Mouse (Mus musculus) limb, embryonic 15.5 days (tissue): ENCODE data around the gene 1700019D03Rik. TPM values are rescaled to one million over a fixed set of nuclear protein-coding genes. Genes with fewer than 3 reads are reported as not detected.

Experiments used
- polyA plus RNA-seq: library from polyadenylated mRNA; unstranded; fragments of >200 nt; fragmentation: Nextera tagmentation; extraction: Ambion mirVana; gene quantifications from 2 replicates; pipeline ENCODE4 v1.2.1, GENCODE M21; 2015

1700019D03Rik gene
- polyA plus RNA-seq, 1 experiment from 2014 or later, result 2.5 TPM

Other genes starting within 250 kb of the 1700019D03Rik start
- gene Inpp1, start 202.5 kb downstream of the 1700019D03Rik start, polyA plus RNA-seq, result 19.6 and 21.4 TPM in 2 replicates
- gene Hibch, start 175.2 kb downstream of the 1700019D03Rik start, polyA plus RNA-seq, result 23.8 TPM in 2 replicates
- 9.1 and 12.7 TPM in 2 replicates for gene Mstn, start 41.5 kb upstream of the 1700019D03Rik start, polyA plus RNA-seq
- not detected in 2 replicates for gene 1700019A02Rik, start 167.5 kb upstream of the 1700019D03Rik start, polyA plus RNA-seq